Mouse (Mus musculus): ENCODE results near the gene Fgfr2. TPM values are rescaled to one million over a fixed set of nuclear protein-coding genes. Genes with fewer than 3 reads are reported as not detected.

Fgfr2 gene
- polyA plus RNA-seq, 1 experiment = 3.0 TPM

DNA sequence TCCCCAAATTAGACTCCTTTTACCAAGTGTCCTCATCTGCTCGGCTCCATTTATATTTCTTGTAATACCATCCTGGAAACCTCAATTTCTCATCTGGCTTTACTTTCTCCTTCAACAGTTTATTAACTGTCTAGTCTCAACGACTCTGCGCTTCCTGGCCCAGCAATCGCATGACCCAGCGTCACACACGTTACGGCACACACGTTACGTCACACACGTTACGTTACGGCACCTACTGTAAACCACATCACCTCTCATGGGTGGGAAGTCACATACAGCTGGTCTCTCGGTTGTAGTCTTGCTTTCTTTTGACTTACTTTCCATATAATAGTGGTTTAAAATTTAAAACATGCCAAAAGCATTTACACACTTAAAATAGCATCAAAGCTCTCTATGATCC, 1767.0 kb downstream of the Fgfr2 start:
- no peaks in the 10 kb centered on the region for H3K27me3 ChIP-seq (ENCODE audit: control insufficient read depth, insufficient read depth, low read length)
- TF ChIP-seq CTCF (IDR thresholded peaks at IDR 0.05; ENCODE audit: control insufficient read depth, insufficient read depth, insufficient replicate concordance, low read depth, low read length) = no peak
- TF ChIP-seq POLR2A (IDR thresholded peaks at IDR 0.05; ENCODE audit: control insufficient read depth, low read depth, low read length) = no peak
- no peak overlapping the region for H3K4me3 ChIP-seq (ENCODE audit: control insufficient read depth, low read depth, low read length)
- no peak overlapping the region for H3K27ac ChIP-seq (ENCODE audit: control insufficient read depth, insufficient read depth, low read depth, low read length)
- H3K4me1 ChIP-seq (ENCODE audit: control insufficient read depth, insufficient read depth, low read length) = no peaks in the 10 kb centered on the region
- peaks cover 2% of the 10 kb centered on the region for H3K36me3 ChIP-seq (ENCODE audit: control insufficient read depth, insufficient read depth, low read length)

DNA sequence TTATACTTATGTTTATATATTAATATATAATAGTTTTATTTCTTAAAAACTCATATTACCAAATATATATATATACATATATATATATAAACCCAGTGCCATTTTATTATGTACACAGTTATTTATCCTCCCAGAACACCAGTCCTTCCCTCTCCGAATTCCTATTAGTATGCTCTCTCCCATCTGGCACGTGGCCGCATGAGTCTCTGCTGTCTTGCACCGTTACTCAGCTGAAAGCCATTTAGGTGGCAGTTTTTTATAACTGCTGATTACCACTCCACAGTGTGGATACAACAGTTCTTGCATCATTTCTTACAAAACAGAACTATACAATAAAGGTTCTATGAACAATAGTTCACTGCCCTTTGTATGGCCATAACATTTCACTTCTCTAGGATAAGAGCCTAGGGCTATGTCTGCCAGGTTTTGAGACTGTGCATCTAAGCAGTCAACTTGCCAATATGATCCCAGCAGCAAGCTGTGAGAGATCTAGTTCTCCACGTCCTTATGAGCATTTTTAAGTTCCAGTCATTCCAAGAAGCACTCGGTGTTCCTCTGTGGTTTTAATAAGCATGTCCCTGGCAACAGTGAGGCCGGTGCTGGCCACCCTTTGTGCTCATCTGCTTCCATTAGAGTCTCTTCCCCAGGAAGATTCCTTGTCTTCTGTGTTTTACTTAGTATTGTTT, 1777.2 kb downstream of the Fgfr2 start:
- no peak for TF ChIP-seq POLR2A (IDR thresholded peaks at IDR 0.05; ENCODE audit: control insufficient read depth, low read depth, low read length)
- no peak for TF ChIP-seq CTCF (IDR thresholded peaks at IDR 0.05; ENCODE audit: control insufficient read depth, insufficient read depth, insufficient replicate concordance, low read depth, low read length)
- no peak overlapping the region for H3K4me3 ChIP-seq (ENCODE audit: control insufficient read depth, low read depth, low read length)
- H3K27ac ChIP-seq (ENCODE audit: control insufficient read depth, insufficient read depth, low read depth, low read length) = no peak overlapping the region
- H3K27me3 ChIP-seq (ENCODE audit: control insufficient read depth, insufficient read depth, low read length) = no peaks in the 10 kb centered on the region
- H3K4me1 ChIP-seq (ENCODE audit: control insufficient read depth, insufficient read depth, low read length) = no peaks in the 10 kb centered on the region
- H3K36me3 ChIP-seq (ENCODE audit: control insufficient read depth, insufficient read depth, low read length) = peaks cover 7% of the 10 kb centered on the region

DNA sequence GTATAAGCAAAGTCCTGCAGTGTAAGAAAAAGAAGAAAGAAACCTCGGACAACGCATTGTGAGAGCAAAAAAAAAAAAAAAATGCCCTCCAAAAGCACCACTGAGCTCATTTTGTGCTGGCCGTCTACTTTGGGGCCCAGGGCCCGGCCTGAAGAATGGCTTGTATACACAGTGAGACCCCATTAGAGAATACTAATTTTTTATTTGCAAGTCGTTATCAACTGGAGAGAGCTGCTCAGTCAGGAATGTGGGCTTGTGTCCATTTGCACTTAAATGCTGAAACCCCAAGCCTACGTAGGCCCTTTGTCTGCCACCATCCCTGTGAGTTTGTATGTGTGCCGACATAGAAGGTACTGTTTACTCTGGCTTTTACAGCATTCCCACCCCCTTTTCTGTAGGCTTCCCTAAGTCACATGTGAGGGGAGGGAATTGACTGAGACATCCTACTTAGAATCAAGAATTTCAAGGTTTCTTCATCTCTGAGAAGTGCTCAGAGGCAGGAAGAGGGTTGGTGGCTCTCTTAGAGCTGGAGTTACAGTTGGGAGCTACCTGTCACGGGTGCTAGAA, 1785.6 kb downstream of the Fgfr2 start:
- no peak overlapping the region for H3K27ac ChIP-seq (ENCODE audit: control insufficient read depth, insufficient read depth, low read depth, low read length)

DNA sequence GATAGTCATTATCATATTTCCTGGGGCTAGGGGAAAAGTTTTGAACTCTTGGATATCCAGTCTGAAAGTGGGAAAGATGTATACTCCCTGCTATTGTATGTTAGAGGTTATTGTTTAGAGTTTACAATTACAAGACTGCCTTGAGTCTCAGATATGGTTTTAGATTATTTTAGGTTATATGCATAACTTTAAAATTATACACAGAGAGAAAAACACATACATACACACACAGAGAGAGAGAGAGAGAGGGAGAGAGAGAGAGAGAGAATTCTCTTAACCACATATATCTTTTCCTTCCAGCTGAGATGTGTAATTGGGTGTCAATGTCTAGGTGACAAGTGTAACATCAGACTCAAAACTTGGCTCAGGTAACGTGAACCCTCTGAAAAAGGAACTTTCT, 1789.6 kb downstream of the Fgfr2 start, which contains the start of gene Fam24a:
Gene Fam24a, plus strand, starts transcription at position 301 of the 400 bp plus-strand sequence.
- no peaks in the 10 kb centered on the region; the same call in 1 of the 2 replicates for H3K36me3 ChIP-seq (ENCODE audit: control insufficient read depth, insufficient read depth, low read length)
- H3K27me3 ChIP-seq (ENCODE audit: control insufficient read depth, insufficient read depth, low read length) = no peaks in the 10 kb centered on the region
- TF ChIP-seq POLR2A (IDR thresholded peaks at IDR 0.05; ENCODE audit: control insufficient read depth, low read depth, low read length) (no peak), CTCF (IDR thresholded peaks at IDR 0.05; ENCODE audit: control insufficient read depth, insufficient read depth, insufficient replicate concordance, low read depth, low read length) (no peak)
- H3K4me3 ChIP-seq (ENCODE audit: control insufficient read depth, low read depth, low read length) = peak within 1 kb of the TSS; percentile 84; the same call in 1 of the 2 replicates
- H3K4me1 ChIP-seq (ENCODE audit: control insufficient read depth, insufficient read depth, low read length) = no peaks in the 10 kb centered on the region
- H3K27ac ChIP-seq (ENCODE audit: control insufficient read depth, insufficient read depth, low read depth, low read length) = no peak within 1 kb of the TSS

More for the DNA sequence above, 1785.6 kb downstream of the Fgfr2 start:
- Histone ChIP-seq H3K27me3 (ENCODE audit: control insufficient read depth, insufficient read depth, low read length) (no peaks in the 10 kb centered on the region), H3K4me1 (ENCODE audit: control insufficient read depth, insufficient read depth, low read length) (no peaks in the 10 kb centered on the region), H3K36me3 (ENCODE audit: control insufficient read depth, insufficient read depth, low read length) (no peaks in the 10 kb centered on the region; the same call in 1 of the 2 replicates), H3K4me3 (ENCODE audit: control insufficient read depth, low read depth, low read length) (no peak overlapping the region; the same call in 1 of the 2 replicates)
- TF ChIP-seq POLR2A (IDR thresholded peaks at IDR 0.05; ENCODE audit: control insufficient read depth, low read depth, low read length) (no peak), CTCF (IDR thresholded peaks at IDR 0.05; ENCODE audit: control insufficient read depth, insufficient read depth, insufficient replicate concordance, low read depth, low read length) (no peak)

DNA sequence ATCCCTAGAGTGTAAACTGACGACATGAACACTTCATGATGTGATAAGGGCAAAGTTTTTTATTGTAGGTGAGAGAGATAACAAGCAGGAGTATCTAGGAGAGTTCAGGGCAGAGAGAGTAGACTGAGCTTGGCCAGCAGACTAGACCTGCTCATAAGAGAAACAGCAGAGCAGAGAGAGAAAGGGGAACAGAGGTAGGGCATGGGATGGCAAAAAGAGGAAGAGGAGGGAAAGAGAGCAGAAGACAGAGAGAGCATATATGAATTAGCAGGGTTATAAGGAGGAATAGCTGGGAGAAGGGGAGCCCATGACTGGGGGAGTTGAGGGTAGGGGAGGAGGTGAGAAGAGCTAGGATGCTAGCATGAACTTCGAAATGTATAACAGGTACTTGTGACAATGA, 1791.5 kb downstream of the Fgfr2 start:
- no peak overlapping the region for H3K27ac ChIP-seq (ENCODE audit: control insufficient read depth, insufficient read depth, low read depth, low read length)

DNA sequence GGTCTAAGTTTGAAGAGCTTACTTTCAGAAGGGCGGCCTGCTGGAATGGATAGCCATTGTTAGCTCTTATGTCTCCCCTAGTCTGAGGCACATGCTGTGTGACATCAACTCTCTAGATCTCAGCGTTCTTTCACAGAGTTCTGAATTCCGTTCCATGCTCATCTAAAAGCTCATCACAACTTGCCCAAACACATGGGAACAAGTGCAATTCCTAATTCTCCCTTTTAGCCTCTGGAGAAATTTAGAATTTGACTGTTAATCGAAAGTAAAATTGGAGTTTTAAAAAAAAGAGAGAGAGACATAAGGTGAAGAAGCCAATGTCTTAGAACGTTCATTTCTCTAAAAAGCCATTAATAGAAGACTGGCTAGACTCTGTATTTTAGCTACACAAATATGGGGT, 1793.7 kb downstream of the Fgfr2 start, which contains the start of gene Fam24b:
Gene Fam24b, minus strand, starts transcription at position 101 of the 400 bp plus-strand sequence.
- TF ChIP-seq POLR2A (IDR thresholded peaks at IDR 0.05; ENCODE audit: control insufficient read depth, low read depth, low read length) = no peak
- TF ChIP-seq CTCF (IDR thresholded peaks at IDR 0.05; ENCODE audit: control insufficient read depth, insufficient read depth, insufficient replicate concordance, low read depth, low read length) = no peak
- H3K27ac ChIP-seq (ENCODE audit: control insufficient read depth, insufficient read depth, low read depth, low read length) = no peak within 1 kb of the TSS
- peak within 1 kb of the TSS; percentile 77 for H3K4me3 ChIP-seq (ENCODE audit: control insufficient read depth, low read depth, low read length)
- no peaks in the 10 kb centered on the region for H3K36me3 ChIP-seq (ENCODE audit: control insufficient read depth, insufficient read depth, low read length)
- H3K27me3 ChIP-seq (ENCODE audit: control insufficient read depth, insufficient read depth, low read length) = no peaks in the 10 kb centered on the region
- no peaks in the 10 kb centered on the region for H3K4me1 ChIP-seq (ENCODE audit: control insufficient read depth, insufficient read depth, low read length)

More for the DNA sequence above, 1791.5 kb downstream of the Fgfr2 start:
- H3K4me3 ChIP-seq (ENCODE audit: control insufficient read depth, low read depth, low read length) = no peak overlapping the region
- no peaks in the 10 kb centered on the region; the same call in 1 of the 2 replicates for H3K36me3 ChIP-seq (ENCODE audit: control insufficient read depth, insufficient read depth, low read length)
- no peaks in the 10 kb centered on the region for H3K4me1 ChIP-seq (ENCODE audit: control insufficient read depth, insufficient read depth, low read length)
- TF ChIP-seq CTCF (IDR thresholded peaks at IDR 0.05; ENCODE audit: control insufficient read depth, insufficient read depth, insufficient replicate concordance, low read depth, low read length) (no peak), POLR2A (IDR thresholded peaks at IDR 0.05; ENCODE audit: control insufficient read depth, low read depth, low read length) (no peak)
- H3K27me3 ChIP-seq (ENCODE audit: control insufficient read depth, insufficient read depth, low read length) = no peaks in the 10 kb centered on the region

DNA sequence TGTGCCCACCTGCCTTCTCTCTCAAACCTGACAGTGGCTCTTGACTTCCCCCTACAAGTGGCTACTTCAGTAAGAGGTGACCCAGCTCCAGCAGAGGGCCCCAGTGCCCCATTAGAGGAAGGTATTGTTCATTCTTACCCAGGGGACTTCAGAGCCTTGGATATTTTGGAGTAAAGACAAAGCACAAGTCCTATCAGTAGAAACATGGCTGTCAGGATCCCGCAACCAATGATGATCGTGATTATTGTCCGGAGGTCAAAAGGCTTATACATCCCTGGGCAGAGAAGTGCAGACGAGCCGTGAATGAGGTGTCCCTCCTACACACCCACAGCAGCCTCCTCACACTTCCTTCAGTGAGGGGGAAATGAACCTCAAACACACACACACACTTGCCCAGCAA, 1796.1 kb downstream of the Fgfr2 start:
- H3K36me3 ChIP-seq (ENCODE audit: control insufficient read depth, insufficient read depth, low read length) = no peaks in the 10 kb centered on the region
- no peak overlapping the region for H3K27ac ChIP-seq (ENCODE audit: control insufficient read depth, insufficient read depth, low read depth, low read length)
- no peaks in the 10 kb centered on the region for H3K27me3 ChIP-seq (ENCODE audit: control insufficient read depth, insufficient read depth, low read length)
- peak overlapping the region; percentile 60 for H3K4me3 ChIP-seq (ENCODE audit: control insufficient read depth, low read depth, low read length)
- no peak for TF ChIP-seq POLR2A (IDR thresholded peaks at IDR 0.05; ENCODE audit: control insufficient read depth, low read depth, low read length)
- TF ChIP-seq CTCF (IDR thresholded peaks at IDR 0.05; ENCODE audit: control insufficient read depth, insufficient read depth, insufficient replicate concordance, low read depth, low read length) = no peak
- no peaks in the 10 kb centered on the region for H3K4me1 ChIP-seq (ENCODE audit: control insufficient read depth, insufficient read depth, low read length)
